Mouse (Mus musculus) C2C12 (cell line): ENCODE data around the gene Nck2.

ENCODE experiments used
- CEBPB ChIP-seq: IDR thresholded peaks from one replicate; pipeline ENCODE4 v1.6.1; 2011; ENCODE audit warnings: low read depth, mild to moderate bottlenecking, control low read depth, moderate library complexity
- CTCF ChIP-seq: IDR thresholded peaks from one replicate; pipeline ENCODE4 v1.5.1; 2011; ENCODE audit not compliant: control insufficient read depth, insufficient read depth, insufficient read length
- FOSL1 ChIP-seq: IDR thresholded peaks from one replicate; pipeline ENCODE4 v1.8.0; 2011; ENCODE audit warnings: mild to moderate bottlenecking, low read length; ENCODE audit not compliant: poor library complexity, insufficient read depth, severe bottlenecking
- MAX ChIP-seq: IDR thresholded peaks from one replicate; pipeline ENCODE4 v1.6.1; 2011; ENCODE audit warnings: mild to moderate bottlenecking, control low read depth
- MYOD1 ChIP-seq: IDR thresholded peaks from one replicate; pipeline ENCODE4 v1.6.1; 2011; ENCODE audit warnings: low read depth; ENCODE audit not compliant: control insufficient read depth, insufficient read length

DNA sequence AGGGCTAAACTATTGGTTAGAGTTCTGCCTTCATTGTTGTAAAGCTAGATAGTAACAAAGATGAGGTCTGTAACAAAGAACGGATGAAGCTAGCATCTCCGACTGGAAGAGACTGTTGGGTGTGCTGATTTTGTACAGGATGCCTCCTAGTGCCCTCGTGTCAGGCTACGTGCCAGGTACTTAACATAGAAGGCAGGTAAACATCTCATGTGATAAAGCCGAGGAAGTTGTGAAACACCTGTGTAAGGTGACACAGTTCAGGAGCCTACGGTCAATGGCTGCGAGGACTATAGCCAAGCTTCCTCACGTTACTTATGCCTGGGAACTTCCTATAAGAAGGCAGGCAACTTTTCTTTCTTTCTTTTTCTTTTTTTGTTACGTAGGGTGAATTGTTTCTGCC lies at the start of gene Nck2:
- TF ChIP-seq CTCF, result no peak
- no peak for TF ChIP-seq MAX
- no peak for TF ChIP-seq MYOD1
- no peak for TF ChIP-seq CEBPB
- TF ChIP-seq FOSL1, result no peak
